Mouse (Mus musculus) bone marrow macrophage, adult 2 months (primary cell): ENCODE measurements around the gene Prkcg.

Experiments
- CTCF ChIP-seq: IDR thresholded peaks from 2 replicates; pipeline ENCODE4 v1.5.1; 2012; ENCODE audit warnings: low read depth, mild to moderate bottlenecking, low read length, moderate library complexity
- POLR2A ChIP-seq: IDR thresholded peaks from 2 replicates; pipeline ENCODE4 v1.6.1; 2012; ENCODE audit warnings: mild to moderate bottlenecking, low read depth, low read length, borderline replicate concordance

DNA sequence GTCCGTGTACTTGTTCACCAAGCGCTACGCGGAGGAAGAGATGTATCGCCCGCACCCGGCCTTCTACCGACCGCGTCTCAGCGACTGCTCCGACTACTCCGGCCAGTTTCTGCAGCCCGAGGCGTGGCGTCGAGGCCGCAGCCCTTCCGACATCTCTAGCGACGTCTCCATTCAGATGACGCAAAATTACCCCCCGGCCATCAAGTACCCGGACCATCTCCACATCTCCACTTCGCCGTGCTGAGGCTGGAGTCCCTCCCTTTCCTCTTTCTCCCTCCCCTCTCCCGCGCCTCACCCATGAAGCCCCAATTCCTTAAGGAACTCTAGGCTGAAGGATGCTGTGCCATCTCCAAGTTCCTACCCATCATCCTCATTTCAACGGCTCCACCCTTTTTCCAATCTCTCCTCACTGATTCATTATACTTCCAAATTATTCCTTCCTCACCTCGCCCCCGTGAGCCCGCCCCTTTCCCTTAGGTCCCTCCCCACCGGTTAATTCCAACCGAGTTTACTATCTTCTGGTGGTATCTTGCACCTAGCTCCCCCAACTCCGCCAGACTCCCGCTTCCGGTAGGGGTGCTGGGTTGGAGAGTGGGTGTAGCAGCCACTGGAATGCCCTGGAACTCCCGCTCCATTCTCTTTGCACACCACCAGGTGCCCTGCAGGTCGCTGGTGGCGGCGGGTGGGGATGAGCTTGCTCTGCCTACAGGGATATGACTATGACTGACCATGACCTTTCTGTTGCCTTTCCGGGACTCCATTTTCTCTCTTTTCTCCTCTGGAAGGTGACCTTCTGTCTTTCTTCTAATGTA, 77.9 kb downstream of the Prkcg start:
- 0 out of 2 replicates have a peak, but pooled peaks have one; percentile 19 for TF ChIP-seq CTCF
- no peak for TF ChIP-seq POLR2A
